Mouse (Mus musculus): ENCODE results near the gene Ppp2r1b. TPM values are rescaled to one million over a fixed set of nuclear protein-coding genes. Genes with fewer than 3 reads are reported as not detected.

The Ppp2r1b gene
- total and polyA plus RNA-seq, 3 experiments, result 39.6 to 66.6 (median 42.1) TPM

GRCm38 (mm10) chr9:50815666-50816065 is 29.4 kb upstream of the Ppp2r1b start:
- dilution Hi-C loops (cut with MboI; ENCODE audit: extremely low pct_ligation_motif_present, extremely low pct_unique_long_range_greater_than_20kb, low sequenced_read_pairs), result no loop called here

GRCm38 (mm10) chr9:50816512-50816911 is 28.6 kb upstream of the Ppp2r1b start:
- no peaks in the 10 kb centered on the region for H3K9me3 ChIP-seq (replicated peaks; ENCODE audit: low read length)
- peaks cover 7 to 71% of the 10 kb centered on the region in 2 experiments for H3K36me3 ChIP-seq (replicated peaks in 1 of 2; ENCODE audit: control insufficient read depth in 1 of 2, insufficient read depth in 1 of 2, low read length in 1 of 2)
- no peaks in the 10 kb centered on the region for H3K27me3 ChIP-seq (replicated peaks)
- DNase-seq (ENCODE audit: extremely low read depth), result no peak
- dilution Hi-C loops (cut with MboI; ENCODE audit: extremely low pct_ligation_motif_present, extremely low pct_unique_long_range_greater_than_20kb, low sequenced_read_pairs), result no loop called here
- H3K9ac ChIP-seq (ENCODE audit: insufficient read depth, low read depth), result no peak overlapping the region
- in situ Hi-C loops (cut with MboI; ENCODE audit: low pct_ligation_motif_present, low pct_unique_long_range_greater_than_20kb, low sequenced_read_pairs), result no loop called here
- no peaks in the 10 kb centered on the region for H3K79me2 ChIP-seq (replicated peaks; ENCODE audit: control insufficient read depth, extremely low read depth, insufficient read depth, poor library complexity, severe bottlenecking)
- no peak overlapping the region for H3K27ac ChIP-seq (ENCODE audit: insufficient read depth, low read depth)
- no peaks in the 10 kb centered on the region for H3K4me1 ChIP-seq (ENCODE audit: control insufficient read depth in 1 of 2, insufficient read depth in 2 of 2)
- TF ChIP-seq ETS1 (conservative IDR thresholded peaks at IDR 0.05; ENCODE audit: low read depth, low read length), result no peak
- no peak overlapping the region for H3K4me3 ChIP-seq (replicated peaks in 1 of 3; ENCODE audit: low read depth in 2 of 3, low read length in 2 of 3, poor library complexity in 1 of 3)
- no peak overlapping the region for H3K4me2 ChIP-seq (ENCODE audit: insufficient read depth, low read depth, poor library complexity, severe bottlenecking)

More at GRCm38 (mm10) chr9:50815666-50816065, 29.4 kb upstream of the Ppp2r1b start:
- in situ Hi-C loops (cut with MboI; ENCODE audit: low pct_ligation_motif_present, low pct_unique_long_range_greater_than_20kb, low sequenced_read_pairs), result no loop called here
- no peak for DNase-seq (ENCODE audit: extremely low read depth)
- no peak overlapping the region for H3K9ac ChIP-seq (ENCODE audit: insufficient read depth, low read depth)
- TF ChIP-seq JUN (IDR thresholded peaks at IDR 0.05; ENCODE audit: insufficient read depth, low read depth, low read length), result no peak
- H3K36me3 ChIP-seq (replicated peaks in 1 of 2; ENCODE audit: control insufficient read depth in 1 of 2, insufficient read depth in 1 of 2, low read length in 1 of 2), result peaks cover 7 to 73% of the 10 kb centered on the region in 2 experiments
- H3K27ac ChIP-seq (ENCODE audit: insufficient read depth, low read depth), result no peak overlapping the region
- H3K79me2 ChIP-seq (replicated peaks; ENCODE audit: control insufficient read depth, extremely low read depth, insufficient read depth, poor library complexity, severe bottlenecking), result no peaks in the 10 kb centered on the region
- H3K4me3 ChIP-seq (replicated peaks in 1 of 3; ENCODE audit: low read depth in 2 of 3, low read length in 2 of 3, poor library complexity in 1 of 3), result no peak overlapping the region
- no peaks in the 10 kb centered on the region for H3K9me3 ChIP-seq (replicated peaks; ENCODE audit: low read length)
- no peaks in the 10 kb centered on the region for H3K27me3 ChIP-seq (replicated peaks)
- no peaks in the 10 kb centered on the region for H3K4me1 ChIP-seq (ENCODE audit: control insufficient read depth in 1 of 2, insufficient read depth in 2 of 2)
- H3K4me2 ChIP-seq (ENCODE audit: insufficient read depth, low read depth, poor library complexity, severe bottlenecking), result no peak overlapping the region

GRCm38 (mm10) chr9:50818050-50818449 is 27.1 kb upstream of the Ppp2r1b start:
- in situ Hi-C loops (cut with MboI; ENCODE audit: low pct_ligation_motif_present, low pct_unique_long_range_greater_than_20kb, low sequenced_read_pairs) (no loop called here), dilution Hi-C loops (cut with MboI; ENCODE audit: extremely low pct_ligation_motif_present, extremely low pct_unique_long_range_greater_than_20kb, low sequenced_read_pairs) (no loop called here)
- no peaks in the 10 kb centered on the region for H3K79me2 ChIP-seq (replicated peaks; ENCODE audit: control insufficient read depth, extremely low read depth, insufficient read depth, poor library complexity, severe bottlenecking)
- H3K9me3 ChIP-seq (replicated peaks; ENCODE audit: low read length), result no peaks in the 10 kb centered on the region
- no peak overlapping the region for H3K4me2 ChIP-seq (ENCODE audit: insufficient read depth, low read depth, poor library complexity, severe bottlenecking)
- DNase-seq (ENCODE audit: extremely low read depth), result no peak
- H3K4me3 ChIP-seq (replicated peaks in 1 of 3; ENCODE audit: low read depth in 2 of 3, low read length in 2 of 3, poor library complexity in 1 of 3), result no peak overlapping the region
- peaks cover 9 to 71% of the 10 kb centered on the region in 2 experiments for H3K36me3 ChIP-seq (replicated peaks in 1 of 2; ENCODE audit: control insufficient read depth in 1 of 2, insufficient read depth in 1 of 2, low read length in 1 of 2)
- TF ChIP-seq ZKSCAN1 (IDR thresholded peaks at IDR 0.05; ENCODE audit: borderline replicate concordance, low read depth, low read length) (no peak), IRF4 (IDR thresholded peaks at IDR 0.05; ENCODE audit: low read depth, low read length) (no peak), MAZ (IDR thresholded peaks at IDR 0.05; ENCODE audit: low read depth, low read length) (no peak)
- no peak overlapping the region for H3K9ac ChIP-seq (ENCODE audit: insufficient read depth, low read depth)
- no peak overlapping the region for H3K27ac ChIP-seq (ENCODE audit: insufficient read depth, low read depth)
- H3K4me1 ChIP-seq (ENCODE audit: control insufficient read depth in 1 of 2, insufficient read depth in 2 of 2), result peaks cover 6 to 15% of the 10 kb centered on the region in 2 experiments; a peak in 3 of 4 replicates
- no peaks in the 10 kb centered on the region for H3K27me3 ChIP-seq (replicated peaks)

- Histone ChIP-seq H3K4me2 (ENCODE audit: insufficient read depth, low read depth, poor library complexity, severe bottlenecking) (no peak overlapping the region), H3K27ac (ENCODE audit: insufficient read depth, low read depth) (no peak overlapping the region), H3K9ac (ENCODE audit: insufficient read depth, low read depth) (no peak overlapping the region), H3K36me3 (replicated peaks in 1 of 2; ENCODE audit: control insufficient read depth in 1 of 2, insufficient read depth in 1 of 2, low read length in 1 of 2) (peaks cover 6 to 66% of the 10 kb centered on the region in 2 experiments), H3K27me3 (replicated peaks) (no peaks in the 10 kb centered on the region), H3K9me3 (replicated peaks; ENCODE audit: low read length) (no peaks in the 10 kb centered on the region), H3K4me3 (replicated peaks in 1 of 3; ENCODE audit: low read depth in 2 of 3, low read length in 2 of 3, poor library complexity in 1 of 3) (no peak overlapping the region), H3K4me1 (ENCODE audit: control insufficient read depth in 1 of 2, insufficient read depth in 2 of 2) (peaks cover 6 to 27% of the 10 kb centered on the region in 2 experiments; a peak in 3 of 4 replicates), H3K79me2 (replicated peaks; ENCODE audit: control insufficient read depth, extremely low read depth, insufficient read depth, poor library complexity, severe bottlenecking) (no peaks in the 10 kb centered on the region)
- in situ Hi-C loops (cut with MboI; ENCODE audit: low pct_ligation_motif_present, low pct_unique_long_range_greater_than_20kb, low sequenced_read_pairs), result no loop called here
- dilution Hi-C loops (cut with MboI; ENCODE audit: extremely low pct_ligation_motif_present, extremely low pct_unique_long_range_greater_than_20kb, low sequenced_read_pairs), result no loop called here
- no peak for DNase-seq (ENCODE audit: extremely low read depth)
- TF ChIP-seq MXI1 (IDR thresholded peaks at IDR 0.05; ENCODE audit: low read depth, low read length) (no peak), UBTF (IDR thresholded peaks at IDR 0.05; ENCODE audit: low read depth, low read length) (no peak)
These were observed 25.4 kb upstream of the Ppp2r1b start for GRCm38 (mm10) chr9:50819716-50820115.
